Mouse (Mus musculus): Measurements from ENCODE around the gene Uvrag. TPM values are rescaled to one million over a fixed set of nuclear protein-coding genes. Genes with fewer than 3 reads are reported as not detected.

The Uvrag gene
- polyA plus RNA-seq, 1 experiment from 2014 or later, result 15.0 TPM

- H3K9ac ChIP-seq, result no peak overlapping the region
- no peak overlapping the region for H3K27ac ChIP-seq
- H3K9me3 ChIP-seq, result no peaks in the 10 kb centered on the region
- H3K4me2 ChIP-seq (replicated peaks), result no peak overlapping the region
- no peak for ATAC-seq (ENCODE audit: low FRiP score, low read depth)
- no peak overlapping the region for H3K4me3 ChIP-seq
- no peaks in the 10 kb centered on the region for H3K4me1 ChIP-seq
- no peaks in the 10 kb centered on the region for H3K27me3 ChIP-seq (replicated peaks)
- no peaks in the 10 kb centered on the region for H3K36me3 ChIP-seq
- 76% methylated on average over 1 of the region's 1 CpGs for WGBS
These were observed 8.1 kb upstream of the Uvrag start for GRCm38 (mm10) chr7:99149017-99149416.

- no peak for ATAC-seq (ENCODE audit: low FRiP score, low read depth)
These were observed 6.6 kb upstream of the Uvrag start for GRCm38 (mm10) chr7:99147494-99147893.

DNA sequence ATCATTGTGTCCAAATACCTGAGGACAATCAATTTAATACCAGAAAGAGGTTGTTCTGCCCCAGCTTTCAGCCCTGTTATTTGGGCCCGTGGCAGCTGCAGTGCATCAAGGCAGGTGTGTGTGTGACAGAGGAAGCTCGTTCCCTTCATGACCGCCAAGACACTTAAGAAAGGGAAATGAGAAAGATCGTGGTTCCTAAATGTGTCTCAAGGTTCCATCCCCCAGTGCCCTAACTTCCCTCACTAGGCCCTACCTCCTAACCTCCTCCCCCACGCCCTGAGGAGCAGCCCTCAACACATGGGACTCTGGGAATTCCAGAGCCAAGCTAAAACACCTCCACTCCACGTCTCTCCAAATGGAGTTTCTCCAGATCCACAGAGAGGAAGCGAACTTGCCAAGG is 6.0 kb upstream of the Uvrag start:
- Histone ChIP-seq H3K4me1 (peaks cover 4% of the 10 kb centered on the region; the same call in 1 of the 2 replicates), H3K9me3 (no peaks in the 10 kb centered on the region), H3K27me3 (replicated peaks) (no peaks in the 10 kb centered on the region), H3K36me3 (no peaks in the 10 kb centered on the region), H3K4me3 (no peak overlapping the region), H3K4me2 (replicated peaks) (no peak overlapping the region), H3K9ac (no peak overlapping the region), H3K27ac (no peak overlapping the region)
- 87% methylated on average over 7 of the region's 7 CpGs for WGBS
- no peak for ATAC-seq (ENCODE audit: low FRiP score, low read depth)

More at GRCm38 (mm10) chr7:99147494-99147893, 6.6 kb upstream of the Uvrag start:
- Histone ChIP-seq H3K4me2 (replicated peaks) (no peak overlapping the region), H3K27ac (no peak overlapping the region), H3K36me3 (no peaks in the 10 kb centered on the region), H3K27me3 (replicated peaks) (no peaks in the 10 kb centered on the region), H3K4me1 (no peaks in the 10 kb centered on the region), H3K4me3 (no peak overlapping the region), H3K9me3 (no peaks in the 10 kb centered on the region), H3K9ac (no peak overlapping the region)
- 83% methylated on average over 7 of the region's 7 CpGs for WGBS

DNA sequence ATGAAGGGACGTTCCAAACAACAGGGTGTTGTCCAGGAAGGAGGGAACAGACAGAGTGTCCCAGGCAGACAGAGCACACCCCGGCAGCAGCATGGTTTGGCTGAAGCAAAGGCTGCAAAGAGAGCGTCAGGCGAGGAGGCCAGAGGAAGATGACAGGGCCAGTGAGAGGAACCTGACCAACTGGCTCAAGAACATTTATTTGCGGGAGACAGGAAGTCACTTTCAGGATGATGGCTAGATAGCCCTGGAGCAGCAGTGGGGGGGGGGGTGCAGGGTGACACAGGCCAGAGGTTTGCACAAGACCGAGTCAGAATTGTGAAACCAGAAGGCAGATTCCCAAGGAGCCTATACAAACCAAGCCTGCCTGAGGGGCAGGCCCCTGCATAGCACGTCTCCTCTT is 5.1 kb upstream of the Uvrag start:
- Histone ChIP-seq H3K4me2 (replicated peaks) (no peak overlapping the region), H3K4me1 (peaks cover 7% of the 10 kb centered on the region; the same call in 1 of the 2 replicates), H3K4me3 (no peak overlapping the region), H3K36me3 (no peaks in the 10 kb centered on the region), H3K27me3 (replicated peaks) (no peaks in the 10 kb centered on the region), H3K27ac (no peak overlapping the region), H3K9ac (no peak overlapping the region), H3K9me3 (no peaks in the 10 kb centered on the region)
- WGBS, result 48% methylated on average over 7 of the region's 7 CpGs
- ATAC-seq (ENCODE audit: low FRiP score, low read depth), result no peak

DNA sequence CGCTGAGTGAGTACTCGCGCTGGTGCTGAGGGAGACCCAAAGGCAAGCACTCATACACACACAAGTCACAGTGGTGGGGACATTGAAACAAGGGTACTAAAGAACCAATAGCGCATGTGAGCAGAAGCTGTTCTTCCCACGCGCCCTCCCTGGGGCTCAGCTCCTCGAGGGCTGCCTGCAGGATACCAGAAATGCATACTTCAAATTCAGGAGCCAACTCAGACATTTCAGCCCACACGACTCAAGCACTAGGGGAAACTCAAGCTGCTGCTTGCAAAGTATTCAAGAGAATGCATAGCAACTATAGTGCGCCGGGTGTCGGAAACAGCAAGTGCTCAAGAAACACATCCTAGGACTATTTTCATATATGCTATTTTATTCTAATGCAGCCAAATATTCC is 3.7 kb upstream of the Uvrag start:
- H3K9ac ChIP-seq, result no peak overlapping the region
- H3K4me1 ChIP-seq, result peaks cover 13% of the 10 kb centered on the region
- no peak for ATAC-seq (ENCODE audit: low FRiP score, low read depth)
- H3K4me3 ChIP-seq, result no peak overlapping the region
- H3K36me3 ChIP-seq, result no peaks in the 10 kb centered on the region
- H3K9me3 ChIP-seq, result no peaks in the 10 kb centered on the region
- no peak overlapping the region for H3K27ac ChIP-seq
- H3K4me2 ChIP-seq (replicated peaks), result no peak overlapping the region
- H3K27me3 ChIP-seq (replicated peaks), result no peaks in the 10 kb centered on the region
- WGBS, result 70% methylated on average over 11 of the region's 11 CpGs

DNA sequence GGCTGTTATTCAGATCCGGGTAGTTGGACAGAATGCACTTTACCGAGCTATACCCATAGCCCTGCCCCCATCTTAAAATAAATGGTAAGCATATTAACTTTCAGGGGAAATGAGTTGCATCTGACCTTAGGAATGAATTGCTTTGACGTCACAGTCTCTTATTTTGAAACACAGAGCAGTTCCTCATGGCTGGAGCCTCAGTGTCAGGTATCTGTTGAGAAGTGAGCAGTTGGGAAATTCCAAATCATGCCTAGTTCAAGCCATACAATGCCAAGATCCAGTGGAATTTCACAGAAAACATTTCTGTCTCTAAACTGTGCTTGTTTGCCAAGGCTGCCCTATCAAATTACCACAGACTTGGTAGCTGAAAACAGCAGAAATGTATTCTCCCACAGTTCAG is 2.3 kb upstream of the Uvrag start:
- H3K4me3 ChIP-seq, result no peak overlapping the region

DNA sequence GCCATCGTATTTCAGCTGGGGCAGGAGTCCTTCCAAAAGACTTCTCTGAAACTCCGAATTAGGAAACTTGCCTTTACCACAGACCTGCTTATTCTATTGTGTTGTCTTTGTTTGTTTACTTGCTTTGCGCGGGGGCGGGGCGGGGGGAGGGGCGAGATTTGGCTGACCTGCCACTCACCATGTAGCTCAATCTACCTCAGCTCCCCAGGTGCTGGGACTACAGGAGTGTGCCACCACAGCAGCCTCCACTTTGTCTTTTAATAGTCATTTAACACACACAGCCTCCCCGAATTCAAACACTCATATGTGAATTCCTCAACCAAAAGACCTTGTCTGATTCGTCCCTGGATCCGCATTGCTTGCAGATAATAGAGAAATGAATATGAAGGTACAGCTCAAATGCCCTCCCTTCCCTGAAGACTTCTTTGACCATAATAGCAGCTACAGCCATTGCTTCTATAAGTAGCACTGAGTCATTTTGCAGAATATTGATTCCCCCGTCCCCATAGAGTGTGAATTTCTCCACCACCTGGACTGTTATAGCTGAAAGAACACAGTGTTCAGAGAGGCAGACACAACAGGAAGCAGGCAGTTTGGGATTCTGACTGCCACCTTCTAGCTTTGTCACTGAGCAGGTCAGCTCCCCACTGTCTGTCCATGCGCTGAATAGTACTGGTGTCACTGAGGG is 1.1 kb upstream of the Uvrag start:
- H3K4me1 ChIP-seq, result peaks cover 19% of the 10 kb centered on the region
- H3K36me3 ChIP-seq, result no peaks in the 10 kb centered on the region
- H3K9ac ChIP-seq, result 0 out of 2 replicates have a peak overlapping the region, but pooled peaks have one; percentile 17
- WGBS, result 35% methylated on average over 12 of the region's 12 CpGs
- ATAC-seq (ENCODE audit: low FRiP score, low read depth), result no peak
- H3K9me3 ChIP-seq, result no peaks in the 10 kb centered on the region
- no peak overlapping the region for H3K27ac ChIP-seq
- H3K27me3 ChIP-seq (replicated peaks), result no peaks in the 10 kb centered on the region
- peak overlapping the region; percentile 83 for H3K4me2 ChIP-seq (replicated peaks)
- peak overlapping the region; percentile 87 for H3K4me3 ChIP-seq

More for the DNA sequence above, 2.3 kb upstream of the Uvrag start:
- H3K9ac ChIP-seq, result no peak overlapping the region
- no peaks in the 10 kb centered on the region for H3K36me3 ChIP-seq
- ATAC-seq (ENCODE audit: low FRiP score, low read depth), result no peak
- no peaks in the 10 kb centered on the region for H3K27me3 ChIP-seq (replicated peaks)
- no peaks in the 10 kb centered on the region for H3K9me3 ChIP-seq
- H3K4me1 ChIP-seq, result peaks cover 19% of the 10 kb centered on the region
- 85% methylated on average over 3 of the region's 3 CpGs for WGBS
- H3K4me2 ChIP-seq (replicated peaks), result no peak overlapping the region
- H3K27ac ChIP-seq, result no peak overlapping the region

GRCm38 (mm10) chr7:99140511-99140910 is 430 bp downstream of the Uvrag start:
- ATAC-seq (ENCODE audit: low FRiP score, low read depth), result peak; percentile 6
- under 1% methylated on average over 39 of the region's 39 CpGs for WGBS
- Histone ChIP-seq H3K36me3 (no peaks in the 10 kb centered on the region), H3K27me3 (replicated peaks) (no peaks in the 10 kb centered on the region), H3K27ac (peak overlapping the region; percentile 57; the same call in 1 of the 2 replicates), H3K9me3 (0 out of 2 replicates have a peak, but pooled peaks cover 2% of the 10 kb centered on the region), H3K4me1 (peaks cover 19% of the 10 kb centered on the region), H3K9ac (peak overlapping the region; percentile 81), H3K4me3 (peak overlapping the region; percentile 87), H3K4me2 (replicated peaks) (peak overlapping the region; percentile 83)

GRCm38 (mm10) chr7:99139841-99140491 is 975 bp downstream of the Uvrag start:
- peak overlapping the region; percentile 83 for H3K4me2 ChIP-seq (replicated peaks)
- peak overlapping the region; percentile 87 for H3K4me3 ChIP-seq
- no peaks in the 10 kb centered on the region for H3K27me3 ChIP-seq (replicated peaks)
- no peak overlapping the region for H3K27ac ChIP-seq
- ATAC-seq (ENCODE audit: low FRiP score, low read depth), result no peak
- 1% methylated on average over 13 of the region's 13 CpGs for WGBS
- no peaks in the 10 kb centered on the region for H3K36me3 ChIP-seq
- peaks cover 19% of the 10 kb centered on the region for H3K4me1 ChIP-seq
- H3K9me3 ChIP-seq, result 0 out of 2 replicates have a peak, but pooled peaks cover 7% of the 10 kb centered on the region
- peak overlapping the region; percentile 81 for H3K9ac ChIP-seq

DNA sequence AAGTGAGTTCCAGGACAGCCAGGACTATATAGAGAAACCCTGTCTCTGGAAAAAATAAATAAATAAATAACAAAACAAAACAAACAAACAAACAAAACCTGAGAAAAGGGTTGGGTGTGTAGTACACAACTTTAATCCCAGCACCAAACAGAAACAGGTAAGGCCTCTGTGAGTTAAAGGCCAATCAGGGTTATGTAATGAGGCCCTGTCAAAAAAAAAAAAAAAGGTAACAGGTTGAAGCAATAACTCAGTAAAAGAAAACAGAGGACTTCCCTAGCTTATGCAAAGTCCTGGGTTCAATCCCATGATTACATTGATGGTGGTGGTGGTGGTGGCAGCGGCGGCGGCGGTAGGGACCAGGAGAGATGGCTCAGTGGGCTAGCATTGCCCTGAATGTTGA is 3.4 kb downstream of the Uvrag start:
- no peaks in the 10 kb centered on the region for H3K36me3 ChIP-seq
- 98% methylated on average over 4 of the region's 4 CpGs for WGBS
- no peak for ATAC-seq (ENCODE audit: low FRiP score, low read depth)
- 0 out of 2 replicates have a peak, but pooled peaks cover 8% of the 10 kb centered on the region for H3K9me3 ChIP-seq
- peaks cover 19% of the 10 kb centered on the region for H3K4me1 ChIP-seq
- H3K27me3 ChIP-seq (replicated peaks), result no peaks in the 10 kb centered on the region
- H3K4me3 ChIP-seq, result no peak overlapping the region
- no peak overlapping the region for H3K27ac ChIP-seq
- H3K9ac ChIP-seq, result no peak overlapping the region
- no peak overlapping the region for H3K4me2 ChIP-seq (replicated peaks)

DNA sequence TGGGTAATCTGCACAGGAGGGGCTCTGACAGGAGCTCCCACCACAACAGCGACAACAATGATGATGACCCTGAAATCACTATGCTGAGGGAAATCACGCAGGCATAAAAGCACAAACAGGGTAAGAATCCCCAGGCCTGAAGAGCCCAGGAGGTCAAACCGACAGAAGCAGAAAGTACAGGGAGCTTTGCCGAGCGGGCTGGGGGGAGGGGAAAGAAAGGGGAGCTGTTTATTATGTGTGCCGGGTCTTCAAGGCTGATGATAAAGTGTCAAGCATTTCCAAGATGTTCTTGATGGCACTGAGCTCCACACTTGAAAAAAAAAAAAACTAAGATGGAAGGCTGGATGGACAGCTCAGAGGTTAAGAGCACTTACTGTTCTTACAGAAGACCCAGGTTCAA is 4.2 kb downstream of the Uvrag start:
- Histone ChIP-seq H3K4me2 (replicated peaks) (no peak overlapping the region), H3K9me3 (0 out of 2 replicates have a peak, but pooled peaks cover 8% of the 10 kb centered on the region), H3K36me3 (no peaks in the 10 kb centered on the region), H3K4me3 (no peak overlapping the region), H3K4me1 (peaks cover 14% of the 10 kb centered on the region), H3K9ac (no peak overlapping the region), H3K27ac (no peak overlapping the region), H3K27me3 (replicated peaks) (no peaks in the 10 kb centered on the region)
- 54% methylated on average over 6 of the region's 6 CpGs for WGBS
- ATAC-seq (ENCODE audit: low FRiP score, low read depth), result no peak

DNA sequence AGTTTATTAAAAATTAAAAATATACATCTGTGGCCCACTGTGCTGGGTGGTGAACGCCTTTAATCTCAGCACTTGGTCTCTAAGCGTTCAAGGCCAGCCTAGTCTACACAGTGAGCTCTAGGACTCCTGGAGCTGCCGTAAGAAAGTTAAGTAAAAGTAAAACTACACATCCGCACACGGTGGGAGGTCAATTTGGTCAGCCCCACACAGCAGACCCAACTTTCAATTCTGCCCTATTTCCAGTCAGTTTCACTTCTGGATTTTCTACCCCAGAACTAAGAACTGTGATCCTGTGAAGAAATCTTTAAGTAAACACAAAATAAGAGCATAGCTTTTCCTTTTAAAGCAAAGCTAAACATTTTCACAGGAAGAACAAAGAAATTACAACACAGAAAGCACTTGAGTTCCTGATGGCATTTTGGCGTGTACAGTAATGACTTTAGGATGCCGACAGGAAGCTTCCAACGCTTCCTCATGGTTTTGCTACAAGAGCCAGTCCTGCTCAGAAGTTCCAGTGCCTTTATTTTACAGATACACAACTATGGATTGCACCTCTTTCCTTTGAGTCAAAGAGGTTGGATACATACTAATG is 7.0 kb downstream of the Uvrag start:
- no peak overlapping the region for H3K4me3 ChIP-seq
- no peak overlapping the region for H3K4me2 ChIP-seq (replicated peaks)
- no peaks in the 10 kb centered on the region for H3K27me3 ChIP-seq (replicated peaks)
- 93% methylated on average over 8 of the region's 8 CpGs for WGBS
- 0 out of 2 replicates have a peak, but pooled peaks cover 8% of the 10 kb centered on the region for H3K9me3 ChIP-seq
- ATAC-seq (ENCODE audit: low FRiP score, low read depth), result no peak
- H3K4me1 ChIP-seq, result no peaks in the 10 kb centered on the region
- H3K27ac ChIP-seq, result no peak overlapping the region
- H3K9ac ChIP-seq, result no peak overlapping the region
- H3K36me3 ChIP-seq, result no peaks in the 10 kb centered on the region

Data from neural tube, embryonic 12.5 days (tissue).